Mouse (Mus musculus): ENCODE data around the gene Baat. TPM values are rescaled to one million over a fixed set of nuclear protein-coding genes. Genes with fewer than 3 reads are reported as not detected.
A peak's percentile ranks its signal among the peaks of the same experiment; 100 is the strongest.
"Not testable (repeated sequence)": the region's sequence is repeated elsewhere in the genome, so short reads cannot be mapped to it uniquely, and the experiment has no call there.

Baat gene
- polyA plus RNA-seq, 1 experiment from 2014 or later, result 0.20 TPM

- 77% methylated on average over 2 of the region's 2 CpGs for WGBS
- Histone ChIP-seq H3K27me3 (ENCODE audit: insufficient read depth, low read length) (no peaks in the 10 kb centered on the region), H3K36me3 (ENCODE audit: insufficient read depth, low read length) (peaks cover 25% of the 10 kb centered on the region), H3K9ac (ENCODE audit: low read depth, low read length) (no peak overlapping the region), H3K4me2 (ENCODE audit: low read length) (no peak overlapping the region), H3K9me3 (replicated peaks; ENCODE audit: low read length) (no peaks in the 10 kb centered on the region), H3K27ac (no peak overlapping the region), H3K4me1 (replicated peaks; ENCODE audit: insufficient read depth, low read length) (no peaks in the 10 kb centered on the region), H3K4me3 (replicated peaks; ENCODE audit: low read depth, low read length) (no peak overlapping the region)
- ATAC-seq (replicated peaks; ENCODE audit: low FRiP score, low read depth) (no peak), DNase-seq (ENCODE audit: low spot score) (no peak)
- TF ChIP-seq CTCF (IDR thresholded peaks at IDR 0.05; ENCODE audit: low read depth), result no peak
These were observed 2.8 kb upstream of the Baat start for GRCm38 (mm10) chr4:49509183-49509582.

DNA sequence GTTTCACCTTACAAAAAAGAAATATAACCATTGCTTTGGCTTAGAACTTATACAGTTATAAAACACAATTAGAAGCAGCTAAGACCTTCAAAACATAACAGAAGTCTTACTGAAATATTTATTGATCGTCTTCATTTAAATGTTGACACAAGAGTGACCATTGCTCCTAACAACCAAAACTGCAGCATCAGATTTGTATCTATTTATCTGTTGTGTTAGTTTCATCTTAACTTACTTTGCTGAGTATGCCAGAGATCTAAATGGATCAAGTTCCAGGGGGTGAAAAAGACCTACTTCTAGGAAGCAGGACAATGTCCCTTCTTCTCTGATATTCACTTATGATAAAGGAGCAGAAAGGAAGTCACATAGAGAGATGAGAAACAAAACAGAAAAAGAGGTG, 2.8 kb downstream of the Baat start:
- WGBS, result 90% methylated on average over 1 of the region's 1 CpGs
- Histone ChIP-seq H3K27me3 (ENCODE audit: insufficient read depth, low read length) (no peaks in the 10 kb centered on the region), H3K4me3 (replicated peaks; ENCODE audit: low read depth, low read length) (no peak overlapping the region), H3K27ac (no peak overlapping the region), H3K9me3 (replicated peaks; ENCODE audit: low read length) (no peaks in the 10 kb centered on the region), H3K9ac (ENCODE audit: low read depth, low read length) (no peak overlapping the region), H3K4me2 (ENCODE audit: low read length) (no peak overlapping the region), H3K4me1 (replicated peaks; ENCODE audit: insufficient read depth, low read length) (no peaks in the 10 kb centered on the region), H3K36me3 (ENCODE audit: insufficient read depth, low read length) (no peaks in the 10 kb centered on the region)
- DNase-seq (ENCODE audit: low spot score) (no peak), ATAC-seq (replicated peaks; ENCODE audit: low FRiP score, low read depth) (no peak)
- no peak for TF ChIP-seq CTCF (IDR thresholded peaks at IDR 0.05; ENCODE audit: low read depth)

- not testable (repeated sequence) for H3K27ac ChIP-seq; H3K4me1 ChIP-seq (replicated peaks; ENCODE audit: insufficient read depth, low read length); H3K36me3 ChIP-seq (ENCODE audit: insufficient read depth, low read length); H3K9ac ChIP-seq (ENCODE audit: low read depth, low read length); H3K27me3 ChIP-seq (ENCODE audit: insufficient read depth, low read length); H3K4me3 ChIP-seq (replicated peaks; ENCODE audit: low read depth, low read length); H3K4me2 ChIP-seq (ENCODE audit: low read length); H3K9me3 ChIP-seq (replicated peaks; ENCODE audit: low read length); DNase-seq (ENCODE audit: low spot score)
- peak; percentile 71; the same call in 1 of the 2 replicates for ATAC-seq (replicated peaks; ENCODE audit: low FRiP score, low read depth)
- 71% methylated on average over 3 of the region's 3 CpGs for WGBS
These were observed 20.3 kb downstream of the Baat start for GRCm38 (mm10) chr4:49485934-49486650.

GRCm38 (mm10) chr4:49485442-49485841, 20.9 kb downstream of the Baat start:
- Histone ChIP-seq H3K27ac (peak overlapping the region; percentile 40; the same call in 1 of the 2 replicates), H3K36me3 (ENCODE audit: insufficient read depth, low read length) (no peaks in the 10 kb centered on the region), H3K4me3 (replicated peaks; ENCODE audit: low read depth, low read length) (no peak overlapping the region), H3K4me1 (replicated peaks; ENCODE audit: insufficient read depth, low read length) (no peaks in the 10 kb centered on the region), H3K4me2 (ENCODE audit: low read length) (no peak overlapping the region), H3K9ac (ENCODE audit: low read depth, low read length) (no peak overlapping the region), H3K9me3 (replicated peaks; ENCODE audit: low read length) (no peaks in the 10 kb centered on the region), H3K27me3 (ENCODE audit: insufficient read depth, low read length) (no peaks in the 10 kb centered on the region)
- TF ChIP-seq CTCF (IDR thresholded peaks at IDR 0.05; ENCODE audit: low read depth), result no peak
- ATAC-seq (replicated peaks; ENCODE audit: low FRiP score, low read depth), result peak; percentile 96
- DNase-seq (ENCODE audit: low spot score), result peak; percentile 35

DNA sequence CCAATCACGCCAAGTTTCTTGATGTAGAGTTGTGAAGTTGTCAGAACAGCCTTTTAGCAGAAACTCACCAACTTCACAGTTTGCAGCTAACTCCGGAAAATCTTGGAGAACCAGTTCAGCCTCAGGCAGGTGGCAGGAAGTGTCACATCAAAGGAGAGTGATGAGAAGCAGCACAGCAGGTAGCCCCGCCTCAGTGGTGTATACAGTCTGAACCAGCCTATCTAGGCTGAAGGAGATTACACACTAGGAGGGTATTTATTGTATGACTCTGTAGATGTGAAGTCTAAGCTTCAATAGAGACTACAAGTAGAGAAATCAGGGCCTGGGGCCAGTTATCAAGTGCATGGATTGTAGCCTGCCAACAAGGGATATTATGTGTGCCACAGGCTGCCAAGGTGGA, 25.5 kb downstream of the Baat start:
- Histone ChIP-seq H3K4me3 (replicated peaks; ENCODE audit: low read depth, low read length) (no peak overlapping the region), H3K36me3 (ENCODE audit: insufficient read depth, low read length) (no peaks in the 10 kb centered on the region), H3K9ac (ENCODE audit: low read depth, low read length) (no peak overlapping the region), H3K9me3 (replicated peaks; ENCODE audit: low read length) (no peaks in the 10 kb centered on the region), H3K27ac (no peak overlapping the region), H3K27me3 (ENCODE audit: insufficient read depth, low read length) (no peaks in the 10 kb centered on the region), H3K4me1 (replicated peaks; ENCODE audit: insufficient read depth, low read length) (no peaks in the 10 kb centered on the region), H3K4me2 (ENCODE audit: low read length) (no peak overlapping the region)
- DNase-seq (ENCODE audit: low spot score), result no peak
- no peak for ATAC-seq (replicated peaks; ENCODE audit: low FRiP score, low read depth)
- TF ChIP-seq CTCF (IDR thresholded peaks at IDR 0.05; ENCODE audit: low read depth), result no peak
- 44% methylated on average over 3 of the region's 3 CpGs for WGBS

GRCm38 (mm10) chr4:49480104-49480760, 26.1 kb downstream of the Baat start:
- DNase-seq (ENCODE audit: low spot score) (peak; percentile 8), ATAC-seq (replicated peaks; ENCODE audit: low FRiP score, low read depth) (no peak)
- Histone ChIP-seq H3K27me3 (ENCODE audit: insufficient read depth, low read length) (no peaks in the 10 kb centered on the region), H3K4me1 (replicated peaks; ENCODE audit: insufficient read depth, low read length) (no peaks in the 10 kb centered on the region), H3K27ac (no peak overlapping the region), H3K9me3 (replicated peaks; ENCODE audit: low read length) (no peaks in the 10 kb centered on the region), H3K36me3 (ENCODE audit: insufficient read depth, low read length) (no peaks in the 10 kb centered on the region), H3K9ac (ENCODE audit: low read depth, low read length) (no peak overlapping the region), H3K4me3 (replicated peaks; ENCODE audit: low read depth, low read length) (no peak overlapping the region), H3K4me2 (ENCODE audit: low read length) (0 out of 2 replicates have a peak overlapping the region, but pooled peaks have one; percentile 18)
- 18% methylated on average over 21 of the region's 21 CpGs for WGBS
- TF ChIP-seq CTCF (IDR thresholded peaks at IDR 0.05; ENCODE audit: low read depth), result no peak

- not testable (repeated sequence) for H3K4me2 ChIP-seq (ENCODE audit: low read length)
These were observed 27.3 kb downstream of the Baat start for GRCm38 (mm10) chr4:49479035-49479434.

More at GRCm38 (mm10) chr4:49479035-49479434, 27.3 kb downstream of the Baat start:
- H3K4me1 ChIP-seq (replicated peaks; ENCODE audit: insufficient read depth, low read length); H3K4me3 ChIP-seq (replicated peaks; ENCODE audit: low read depth, low read length); H3K9me3 ChIP-seq (replicated peaks; ENCODE audit: low read length); H3K27ac ChIP-seq; H3K27me3 ChIP-seq (ENCODE audit: insufficient read depth, low read length); H3K36me3 ChIP-seq (ENCODE audit: insufficient read depth, low read length); ATAC-seq (replicated peaks; ENCODE audit: low FRiP score, low read depth); H3K9ac ChIP-seq (ENCODE audit: low read depth, low read length); DNase-seq (ENCODE audit: low spot score): not testable (repeated sequence)
- 45% methylated on average over 2 of the region's 2 CpGs for WGBS
